Mouse (Mus musculus) limb, embryonic 14.5 days (tissue): ENCODE data around the gene Lbh. TPM values are rescaled to one million over a fixed set of nuclear protein-coding genes. Genes with fewer than 3 reads are reported as not detected.

Source experiments
- ATAC-seq: fragments of 200-750 bp; cut with Nextera tagmentation; 2 replicates; pipeline ENCODE4 v1.8.0; 2017; ENCODE audit warnings: low read depth, moderate number of reproducible peaks, moderate TSS enrichment; ENCODE audit not compliant: low FRiP score
- DNase-seq: peaks from one replicate; pipeline ENCODE4 v3.0.0-alpha.2; 2015; ENCODE audit warnings: low spot score
- H3K27ac ChIP-seq: fragments of 300-500 bp; sonication (generic); replicated peaks from 2 replicates; pipeline ENCODE4 v1.5.1; 2014; ENCODE audit warnings: low read depth, mild to moderate bottlenecking, low read length, moderate library complexity, mixed read lengths
- H3K27me3 ChIP-seq: fragments of 300-500 bp; sonication (generic); 2 replicates; pipeline ENCODE4 v1.6.1; 2014; ENCODE audit warnings: low read length, mixed read lengths; ENCODE audit not compliant: control insufficient read depth, insufficient read depth
- H3K36me3 ChIP-seq: fragments of 300-500 bp; sonication (generic); 2 replicates; pipeline ENCODE4 v1.6.1; 2014; ENCODE audit warnings: mild to moderate bottlenecking, low read length, moderate library complexity, mixed read lengths; ENCODE audit not compliant: control insufficient read depth, insufficient read depth
- H3K4me1 ChIP-seq: fragments of 300-500 bp; sonication (generic); 2 replicates; pipeline ENCODE4 v1.6.1; 2014; ENCODE audit warnings: antibody characterized with exemption, low read length, mixed read lengths; ENCODE audit not compliant: control insufficient read depth, insufficient read depth
- H3K4me2 ChIP-seq: fragments of 300-500 bp; sonication (generic); replicated peaks from 2 replicates; pipeline ENCODE4 v1.6.1; 2014; ENCODE audit warnings: low read depth, mild to moderate bottlenecking, low read length, moderate library complexity; ENCODE audit not compliant: severe bottlenecking
- H3K4me3 ChIP-seq: fragments of 300-500 bp; sonication (generic); replicated peaks from 2 replicates; pipeline ENCODE4 v1.5.1; 2014; ENCODE audit warnings: low read length
- H3K9ac ChIP-seq: fragments of 300-500 bp; sonication (generic); 2 replicates; pipeline ENCODE4 v1.6.1; 2014; ENCODE audit warnings: mild to moderate bottlenecking, low read depth, low read length, moderate library complexity; ENCODE audit not compliant: severe bottlenecking
- H3K9me3 ChIP-seq: fragments of 300-500 bp; sonication (generic); 2 replicates; pipeline ENCODE4 v1.6.1; 2016; ENCODE audit warnings: low read length; ENCODE audit not compliant: control insufficient read depth
- POLR2A ChIP-seq: fragments of 200-500 bp; IDR thresholded peaks from 2 replicates; pipeline ENCODE4 v1.8.0; 2012; ENCODE audit warnings: inconsistent platforms, mild to moderate bottlenecking, moderate library complexity, borderline replicate concordance; ENCODE audit not compliant: insufficient read depth, insufficient read length; ENCODE audit errors: extremely low read depth
- WGBS: fragments of 180-500 bp; shearing (Covaris S2); extraction: QIAGEN DNeasy Blood & Tissue Kit; methylation state at CpG from one replicate; pipeline ENCODE4 v1.1.7; 2014; 5-methylcytosine and 5-hydroxymethylcytosine counted together
- polyA plus RNA-seq, 2 experiments: library from polyadenylated mRNA; depleted of rRNA in 1 of 2; stranded (reverse) in 1 of 2; unstranded in 1 of 2; fragments of >200 nt; fragmentation: Nextera tagmentation in 1 of 2; extraction: Ambion mirVana in 1 of 2; gene quantifications; 2 replicates each; pipeline versions ENCODE4 v1.2.1 to v1.2.3; 2012 to 2014

The Lbh gene
- polyA plus RNA-seq, 2 experiments = 3.9 to 55.3 TPM

DNA sequence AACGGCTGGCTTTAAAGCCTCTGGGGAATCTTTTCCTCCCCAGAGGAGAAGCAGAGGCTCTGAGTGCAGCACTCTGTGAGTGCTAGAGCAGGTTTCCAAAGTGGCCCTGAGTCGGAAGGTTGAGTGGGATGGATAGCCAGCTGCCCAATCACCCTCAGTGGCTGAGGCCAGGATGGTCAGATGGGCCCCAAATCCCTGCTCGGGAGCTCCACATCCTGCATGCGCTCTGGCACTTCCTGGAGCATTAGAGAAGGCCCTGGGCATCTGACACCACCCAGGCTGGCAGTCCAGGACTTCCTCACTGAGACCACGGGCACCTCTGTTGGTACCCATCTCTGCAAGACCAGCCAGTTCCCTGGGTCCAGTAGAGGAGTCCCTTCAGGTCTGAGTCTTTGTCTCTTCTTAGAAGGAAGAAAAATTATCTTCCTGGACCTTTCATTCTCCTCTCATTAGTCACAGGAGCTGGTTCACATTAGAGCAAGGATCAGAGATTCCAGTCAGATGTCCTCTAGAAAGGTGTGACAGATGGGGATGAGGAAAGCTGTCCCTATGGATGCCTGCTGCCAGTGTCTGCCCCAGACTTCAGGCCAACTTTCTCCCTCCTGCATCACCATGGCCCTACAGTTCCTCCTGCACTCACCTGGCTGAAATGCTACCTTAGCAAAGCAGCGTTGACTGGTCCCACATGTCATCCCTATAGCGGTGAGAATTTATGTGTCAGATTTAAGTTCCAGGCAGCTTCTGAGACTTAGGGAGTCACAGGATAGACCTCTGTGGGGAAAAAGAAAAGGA, 8.8 kb upstream of the Lbh start:
- ATAC-seq (no peak), DNase-seq (no peak)
- H3K27me3 ChIP-seq = no peaks in the 10 kb centered on the region
- 73% methylated on average over 7 of the region's 7 CpGs for WGBS
- peaks cover 14% of the 10 kb centered on the region for H3K4me1 ChIP-seq
- H3K9ac ChIP-seq = no peak overlapping the region
- no peak overlapping the region for H3K27ac ChIP-seq
- H3K4me2 ChIP-seq = no peak overlapping the region
- no peaks in the 10 kb centered on the region for H3K9me3 ChIP-seq
- no peaks in the 10 kb centered on the region for H3K36me3 ChIP-seq
- TF ChIP-seq POLR2A = no peak
- no peak overlapping the region for H3K4me3 ChIP-seq

DNA sequence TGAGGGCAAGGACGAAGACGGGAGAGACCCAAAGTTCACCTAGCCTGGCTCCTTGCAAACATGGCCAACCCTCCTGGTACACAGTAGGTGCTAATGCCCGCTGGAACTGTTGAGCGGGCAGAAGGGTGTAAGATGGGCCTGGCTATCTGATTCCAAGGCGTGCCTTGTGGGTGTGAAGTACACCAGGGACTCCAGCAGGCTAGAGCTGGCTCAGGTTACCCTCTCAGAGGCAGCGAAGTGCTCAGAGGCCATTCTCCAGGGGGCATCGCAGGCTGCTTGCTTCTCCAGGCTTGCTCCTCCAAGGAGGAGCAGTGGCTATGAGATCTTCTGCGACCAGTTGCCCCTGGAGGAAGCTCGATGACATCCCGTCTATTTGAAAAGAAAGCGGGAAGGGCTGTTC, 6.8 kb upstream of the Lbh start:
- H3K27ac ChIP-seq = peak overlapping the region; percentile 48; the same call in 1 of the 2 replicates
- ATAC-seq (no peak), DNase-seq (no peak)
- no peak overlapping the region for H3K4me3 ChIP-seq
- H3K4me1 ChIP-seq = peaks cover 14% of the 10 kb centered on the region
- H3K9me3 ChIP-seq = no peaks in the 10 kb centered on the region
- WGBS = 54% methylated on average over 11 of the region's 11 CpGs
- H3K27me3 ChIP-seq = no peaks in the 10 kb centered on the region
- no peaks in the 10 kb centered on the region for H3K36me3 ChIP-seq
- no peak overlapping the region for H3K9ac ChIP-seq
- TF ChIP-seq POLR2A = no peak
- no peak overlapping the region for H3K4me2 ChIP-seq

DNA sequence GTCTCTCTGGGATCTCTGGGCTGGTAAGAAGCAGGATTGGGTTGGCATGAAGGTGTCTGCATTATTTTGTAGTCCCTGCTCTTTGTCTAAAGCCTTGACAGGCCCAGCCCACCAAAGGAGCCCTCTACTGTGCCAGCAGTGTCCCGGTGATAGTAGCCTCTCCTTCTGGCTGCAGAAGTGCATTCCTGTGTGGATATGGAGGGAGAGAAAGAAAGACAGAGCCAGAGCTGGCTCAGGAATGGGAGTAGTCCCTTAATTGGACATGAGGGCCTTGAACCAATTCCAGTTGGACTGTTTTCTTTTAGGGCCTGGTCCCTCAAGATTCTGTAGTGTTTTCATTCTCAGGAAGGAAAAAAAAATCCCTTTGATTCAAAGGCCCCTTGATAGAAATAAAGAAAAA, 6.4 kb upstream of the Lbh start:
- Histone ChIP-seq H3K9ac (no peak overlapping the region), H3K27me3 (no peaks in the 10 kb centered on the region), H3K4me2 (no peak overlapping the region), H3K4me1 (peaks cover 14% of the 10 kb centered on the region), H3K9me3 (no peaks in the 10 kb centered on the region), H3K27ac (peak overlapping the region; percentile 48), H3K36me3 (no peaks in the 10 kb centered on the region), H3K4me3 (no peak overlapping the region)
- DNase-seq = peak; percentile 79
- 14% methylated on average over 1 of the region's 1 CpGs for WGBS
- no peak for TF ChIP-seq POLR2A
- peak; percentile 56 for ATAC-seq

DNA sequence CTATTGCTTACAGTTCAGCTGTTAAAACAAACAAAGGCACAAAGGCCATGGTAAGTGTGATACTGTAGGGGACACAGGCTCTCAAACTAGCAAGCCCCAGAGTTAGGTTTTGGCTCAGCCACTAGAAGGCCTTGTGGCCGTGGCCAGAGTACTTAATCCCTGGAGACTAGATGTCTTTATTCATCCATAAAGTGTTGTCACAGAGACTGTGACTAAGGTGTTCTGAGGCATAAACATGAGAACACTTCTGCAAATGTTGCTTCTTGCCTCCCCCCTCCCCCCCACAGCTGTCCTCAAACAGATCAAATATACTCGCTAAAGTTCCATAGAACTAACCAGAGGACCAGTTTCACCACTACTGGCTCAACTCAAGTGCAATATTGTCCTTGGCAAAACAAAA, 4.0 kb upstream of the Lbh start:
- no peak overlapping the region for H3K9ac ChIP-seq
- H3K4me3 ChIP-seq = no peak overlapping the region
- no peak overlapping the region for H3K4me2 ChIP-seq
- H3K36me3 ChIP-seq = no peaks in the 10 kb centered on the region
- no peaks in the 10 kb centered on the region for H3K9me3 ChIP-seq
- H3K27me3 ChIP-seq = no peaks in the 10 kb centered on the region
- no peak for ATAC-seq
- no peak for DNase-seq
- no peak overlapping the region for H3K27ac ChIP-seq
- H3K4me1 ChIP-seq = peaks cover 18% of the 10 kb centered on the region
- WGBS = 69% methylated on average over 2 of the region's 2 CpGs
- no peak for TF ChIP-seq POLR2A

DNA sequence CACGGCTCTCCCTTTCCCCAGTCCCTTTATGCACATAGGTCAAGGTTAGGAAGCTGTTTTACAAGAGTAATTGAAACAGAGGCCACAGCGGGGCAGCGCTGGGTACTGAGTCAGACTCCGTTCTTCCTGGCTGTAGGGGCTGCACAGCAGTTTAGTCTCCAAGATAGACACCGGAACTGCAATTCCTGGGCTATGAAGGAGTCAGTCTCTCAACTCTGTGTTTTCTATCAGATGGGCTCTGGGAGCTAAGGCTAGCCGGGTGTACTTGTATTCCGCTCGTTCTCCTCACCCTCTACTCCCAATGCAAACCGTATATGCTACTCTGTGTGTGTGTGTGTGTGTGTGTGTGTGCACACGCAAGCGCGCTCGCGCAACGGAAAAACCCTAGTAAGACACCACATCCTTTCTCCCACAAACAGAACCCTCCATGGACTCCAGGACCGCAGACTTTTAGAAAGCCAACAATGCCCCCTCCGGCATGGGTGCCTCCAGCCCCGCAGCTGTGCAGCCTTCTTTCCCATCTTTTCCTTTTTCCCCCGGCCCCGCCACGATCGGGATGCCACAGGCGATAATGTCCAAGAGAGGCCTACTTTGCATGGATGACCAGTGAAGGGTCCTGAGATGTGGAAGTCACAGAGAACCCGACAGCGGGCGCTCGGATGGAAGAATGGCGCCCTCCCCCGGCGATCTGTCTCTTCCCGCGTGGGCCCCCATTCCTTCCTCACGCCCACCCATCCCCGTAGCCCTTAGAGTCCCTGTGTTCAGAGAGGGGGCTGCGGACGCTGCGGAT, 669 bp upstream of the Lbh start:
- Histone ChIP-seq H3K27ac (peak overlapping the region; percentile 84), H3K4me2 (peak overlapping the region; percentile 96), H3K4me1 (peaks cover 33% of the 10 kb centered on the region), H3K27me3 (no peaks in the 10 kb centered on the region), H3K9ac (peak overlapping the region; percentile 72), H3K36me3 (peaks cover 11% of the 10 kb centered on the region; the same call in 1 of the 2 replicates), H3K9me3 (no peaks in the 10 kb centered on the region), H3K4me3 (peak overlapping the region; percentile 56)
- ATAC-seq (peak; percentile 44), DNase-seq (peak; percentile 58)
- TF ChIP-seq POLR2A = no peak
- 1% methylated on average over 37 of the region's 37 CpGs for WGBS
